Comparison of ENCODE assay signal across 11 mouse cellular contexts in genomic region chr14:22445161-22445821, GRCm38 (mm10).
DNase-seq lines count a peak whose midpoint lies in the region; ATAC-seq lines count a peak whose summit lies in the region.
"Had no signal": no experiment of that assay in that cellular context is flagged by ENCODE, and none has a peak within 500 bp of the region (broad histone marks: within the 10 kb centered on the region; RNA-seq: fewer than 3 reads in every experiment).

No protein-coding gene starts in this region.

- ATAC-seq in heart, embryonic 11.5 days (replicated peaks; ENCODE audit: insufficient number of reproducible peaks, low FRiP score, low TSS enrichment), result no peak
- ATAC-seq in liver, embryonic 11.5 days (replicated peaks; ENCODE audit: low FRiP score), result no peak
- ATAC-seq in forebrain, embryonic 11.5 days (replicated peaks; ENCODE audit: low FRiP score), result no peak

- intact Hi-C loops in left cerebral cortex, postnatal 25 days (cut with DNase I), result no loop called here

- H3K27ac ChIP-seq in heart, embryonic 11.5 days (ENCODE audit: low read depth, low read length), result no peak overlapping the region
- no peak overlapping the region for H3K27ac ChIP-seq in liver, embryonic 11.5 days (ENCODE audit: low read depth, low read length)
- no peak overlapping the region for H3K27ac ChIP-seq in forebrain, embryonic 11.5 days (ENCODE audit: low read depth, low read length)
- H3K27ac ChIP-seq: heart, embryonic 13.5 days; liver, embryonic 15.5 days had no signal

- H3K4me1 ChIP-seq in heart, embryonic 11.5 days (ENCODE audit: control insufficient read depth, insufficient read depth, low read length), result peaks cover 13% of the 10 kb centered on the region
- no peaks in the 10 kb centered on the region; the same call in 1 of the 2 replicates for H3K4me1 ChIP-seq in liver, embryonic 11.5 days (replicated peaks; ENCODE audit: control insufficient read depth, insufficient read depth, low read length)
- H3K4me1 ChIP-seq in forebrain, embryonic 11.5 days (replicated peaks; ENCODE audit: control insufficient read depth, insufficient read depth, low read length), result peaks cover 5% of the 10 kb centered on the region; the same call in 1 of the 2 replicates
- H3K4me1 ChIP-seq: liver, embryonic 15.5 days had no signal

- peak; percentile 23 to 32 for DNase-seq in heart, adult 9 months (ENCODE audit: low spot score in 2 of 2)
- peak; percentile 96 for DNase-seq in 3T3-L1 (ENCODE audit: low read depth, low spot score)
- DNase-seq in adrenal gland, postnatal 25 days, result peak; percentile 11
- DNase-seq in left cerebral cortex, postnatal 25 days (ENCODE audit: low spot score in 2 of 2), result peak; percentile 15 to 69
- DNase-seq in natural killer cell, adult 2 months (ENCODE audit: low spot score in 2 of 2), result no peak
- DNase-seq in liver, embryonic 11.5 days (ENCODE audit: low spot score), result no peak
- DNase-seq in forebrain, embryonic 11.5 days (ENCODE audit: low spot score), result no peak

- no peak overlapping the region for H3K4me2 ChIP-seq in heart, embryonic 11.5 days
- no peak overlapping the region for H3K4me2 ChIP-seq in liver, embryonic 11.5 days
- H3K4me2 ChIP-seq in forebrain, embryonic 11.5 days (ENCODE audit: low read depth, low read length, severe bottlenecking), result no peak overlapping the region
- H3K4me2 ChIP-seq: heart, embryonic 13.5 days; liver, embryonic 15.5 days had no signal

- H3K36me3 ChIP-seq in heart, embryonic 11.5 days (ENCODE audit: control insufficient read depth, insufficient read depth, low read length), result no peaks in the 10 kb centered on the region
- H3K36me3 ChIP-seq in liver, embryonic 11.5 days (ENCODE audit: control insufficient read depth, insufficient read depth, low read length), result no peaks in the 10 kb centered on the region
- no peaks in the 10 kb centered on the region for H3K36me3 ChIP-seq in forebrain, embryonic 11.5 days (ENCODE audit: control insufficient read depth, insufficient read depth, low read length)
- H3K36me3 ChIP-seq: G1E; heart, embryonic 13.5 days; liver, embryonic 15.5 days had no signal

- H3K9me3 ChIP-seq in heart, embryonic 11.5 days (replicated peaks; ENCODE audit: control insufficient read depth, low read length), result no peaks in the 10 kb centered on the region
- H3K9me3 ChIP-seq in liver, embryonic 11.5 days (ENCODE audit: control insufficient read depth, low read length), result no peaks in the 10 kb centered on the region
- no peaks in the 10 kb centered on the region for H3K9me3 ChIP-seq in forebrain, embryonic 11.5 days (ENCODE audit: control insufficient read depth, low read length)
- H3K9me3 ChIP-seq: heart, embryonic 13.5 days; liver, embryonic 15.5 days had no signal

- no peaks in the 10 kb centered on the region for H3K27me3 ChIP-seq in heart, embryonic 11.5 days (ENCODE audit: control insufficient read depth, insufficient read depth, low read length)
- no peaks in the 10 kb centered on the region; the same call in 1 of the 2 replicates for H3K27me3 ChIP-seq in liver, embryonic 11.5 days (replicated peaks; ENCODE audit: control insufficient read depth, insufficient read depth, low read length)
- peaks cover 2% of the 10 kb centered on the region; the same call in 1 of the 2 replicates for H3K27me3 ChIP-seq in forebrain, embryonic 11.5 days (ENCODE audit: control insufficient read depth, insufficient read depth, low read length)
- H3K27me3 ChIP-seq: liver, embryonic 15.5 days had no signal

- H3K9ac ChIP-seq in heart, embryonic 11.5 days (ENCODE audit: low read depth, low read length), result no peak overlapping the region
- H3K9ac ChIP-seq in liver, embryonic 11.5 days (ENCODE audit: low read depth, low read length), result no peak overlapping the region
- no peak overlapping the region for H3K9ac ChIP-seq in forebrain, embryonic 11.5 days (ENCODE audit: low read length)
- H3K9ac ChIP-seq: heart, embryonic 13.5 days; liver, embryonic 15.5 days had no signal

- no peak overlapping the region for H3K4me3 ChIP-seq in heart, embryonic 11.5 days (ENCODE audit: low read depth, low read length)
- no peak overlapping the region for H3K4me3 ChIP-seq in liver, embryonic 11.5 days (ENCODE audit: low read depth, low read length)
- no peak overlapping the region for H3K4me3 ChIP-seq in forebrain, embryonic 11.5 days (ENCODE audit: low read depth, low read length)
- H3K4me3 ChIP-seq: heart, embryonic 13.5 days; liver, embryonic 15.5 days had no signal

- WGBS in heart, embryonic 11.5 days (ENCODE audit: insufficient replicate concordance), result 64% methylated on average over 5 of the region's 5 CpGs
- 64% methylated on average over 5 of the region's 5 CpGs for WGBS in liver, embryonic 11.5 days
- WGBS in forebrain, embryonic 11.5 days, result 87% methylated on average over 5 of the region's 5 CpGs

Comparison
In these comparisons a context has a peak if more than half of its experiments do, and no peak if none do; other contexts are left out.
1. DNase-seq: peak in heart, adult 9 months (2 of 2), 3T3-L1 (single experiment), adrenal gland, postnatal 25 days (single experiment) and left cerebral cortex, postnatal 25 days (2 of 2); none in natural killer cell, adult 2 months (0 of 2), liver, embryonic 11.5 days (single experiment) and forebrain, embryonic 11.5 days (single experiment).